Mouse (Mus musculus): ENCODE data around the gene A730009L09Rik.

The A730009L09Rik gene

GRCm38 (mm10) chr16:84514821-84515220, at the start of gene A730009L09Rik:
TSS of gene A730009L09Rik (plus strand) at chr16:84515121.
- DNase-seq, result no peak

DNA sequence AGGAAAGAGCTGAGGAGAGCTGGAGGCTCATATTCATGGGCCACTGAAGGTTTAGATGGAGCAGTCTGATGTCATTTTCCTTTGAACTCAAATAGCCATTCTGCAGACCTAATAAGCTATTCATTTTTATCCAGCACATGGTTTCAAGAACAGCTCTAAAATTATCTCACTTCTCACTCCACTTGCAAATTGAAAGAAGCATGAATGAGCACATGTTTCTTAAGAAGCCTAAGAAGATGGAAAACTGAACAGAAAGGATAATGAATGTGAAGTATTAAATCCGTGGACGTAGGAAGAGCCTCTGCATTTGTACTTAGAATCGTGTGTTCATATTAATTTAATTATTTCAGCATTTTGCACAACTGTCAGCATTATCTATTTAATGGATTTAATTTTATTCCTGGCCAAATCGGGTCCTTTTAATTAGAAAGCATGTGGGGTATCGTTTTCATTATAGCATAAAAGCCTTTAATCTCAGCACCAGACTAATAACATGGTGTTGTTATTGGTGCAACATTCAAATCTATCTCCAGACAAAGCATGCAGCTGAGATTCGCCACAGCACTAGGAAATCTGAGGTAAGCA, 49.2 kb upstream of the A730009L09Rik start:
- DNase-seq, result no peak

GRCm38 (mm10) chr16:84468898-84469297, 46.0 kb upstream of the A730009L09Rik start:
- DNase-seq, result no peak

DNA sequence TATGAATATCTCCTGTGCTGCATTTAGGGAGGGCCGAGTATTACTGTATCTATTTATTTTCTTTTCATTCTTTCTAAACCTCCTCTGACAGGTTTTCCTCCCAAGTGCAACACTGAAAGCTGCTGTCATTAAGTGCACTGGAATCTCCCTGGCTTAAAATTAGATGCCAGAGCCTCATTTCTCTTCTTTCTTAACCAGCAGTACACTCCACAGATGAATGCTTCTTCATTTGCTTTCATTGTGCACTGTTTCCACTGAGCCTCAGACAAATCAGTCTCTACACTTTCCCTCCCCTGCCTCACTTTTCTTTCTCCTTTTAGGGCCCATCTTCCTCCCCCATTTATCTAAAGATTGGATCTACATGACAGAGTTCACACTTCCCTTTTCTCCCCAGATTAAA, 44.9 kb upstream of the A730009L09Rik start:
- no peak for DNase-seq

DNA sequence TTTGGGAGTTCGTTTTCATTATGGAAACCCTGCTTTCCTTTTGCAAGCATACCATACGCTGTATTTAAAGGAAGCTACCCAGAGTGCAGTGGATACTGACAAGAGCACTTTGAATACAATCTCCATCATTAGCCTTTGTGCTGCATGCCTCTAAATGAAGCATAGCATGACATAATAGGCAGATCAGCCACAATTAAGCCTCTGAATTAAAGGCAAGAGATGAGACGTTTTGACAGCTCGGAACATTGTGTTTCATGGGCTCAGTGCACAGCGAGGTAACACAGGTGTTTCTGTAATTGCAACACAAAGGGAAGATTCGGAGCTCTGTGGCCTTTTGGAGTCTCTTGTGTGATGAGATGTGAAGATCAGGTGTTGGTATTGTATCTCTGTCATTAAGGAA, 41.5 kb upstream of the A730009L09Rik start:
- no peak for DNase-seq

- DNase-seq, result no peak
Measured at GRCm38 (mm10) chr16:84474712-84475111, 40.2 kb upstream of the A730009L09Rik start.

DNA sequence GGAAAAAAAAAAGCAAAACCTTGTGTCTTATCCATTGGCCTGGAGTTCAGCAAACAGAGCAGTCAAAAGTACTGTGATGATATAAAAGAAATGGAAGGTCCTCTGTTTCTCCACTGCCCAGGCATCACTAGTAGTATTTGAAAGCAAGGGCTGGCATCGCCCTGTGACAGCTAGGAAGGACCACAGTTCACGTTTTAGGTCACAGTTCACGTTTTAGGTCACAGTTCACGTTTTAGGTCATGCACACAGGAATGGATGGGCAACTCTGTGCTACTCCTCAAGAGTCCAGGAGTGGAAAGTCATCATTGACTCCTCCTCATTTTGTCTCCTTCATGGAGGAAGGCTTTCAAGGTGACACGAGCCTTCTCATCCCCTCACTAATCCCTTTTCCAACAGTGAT, 38.0 kb upstream of the A730009L09Rik start:
- no peak for DNase-seq

DNA sequence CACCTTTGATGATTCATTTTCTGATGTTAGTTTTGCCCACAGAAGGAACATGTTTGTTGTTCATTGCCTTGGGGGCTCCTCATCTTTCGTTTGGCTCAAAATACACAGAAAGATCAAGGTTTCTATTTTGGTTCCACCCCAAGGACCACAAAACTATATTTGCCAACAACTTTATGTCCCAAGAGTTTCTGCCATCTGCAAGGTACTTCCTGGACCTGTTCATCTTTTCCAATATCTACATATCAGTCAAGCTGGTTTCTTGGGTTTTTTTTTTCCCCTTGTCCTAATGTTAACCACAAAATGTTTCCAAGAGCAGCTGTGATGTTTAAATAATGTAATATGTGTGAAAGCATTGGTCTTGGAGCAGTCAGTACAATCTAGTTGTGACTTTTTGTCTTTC, 37.4 kb upstream of the A730009L09Rik start:
- no peak for DNase-seq

DNA sequence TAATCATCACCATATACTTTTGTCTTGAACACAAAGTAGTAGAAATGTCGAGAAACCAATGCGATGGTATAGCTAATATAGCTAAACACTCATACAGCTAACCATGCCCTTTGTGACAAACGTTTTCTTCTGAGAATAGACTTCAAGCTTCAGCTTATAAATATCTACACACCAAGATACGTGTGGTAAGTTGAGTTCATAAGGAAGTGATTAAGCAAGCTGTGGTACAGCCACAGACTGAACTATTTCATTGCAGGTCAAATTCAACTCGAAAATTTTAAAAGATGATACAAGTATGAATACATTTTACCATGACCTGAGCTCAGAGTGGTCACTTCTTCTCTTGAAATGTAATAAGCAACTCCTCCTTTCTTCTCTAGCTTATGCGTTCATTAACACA, 37.0 kb upstream of the A730009L09Rik start:
- no peak for DNase-seq

- DNase-seq, result no peak
Measured at GRCm38 (mm10) chr16:84485931-84486330, 29.0 kb upstream of the A730009L09Rik start.

DNA sequence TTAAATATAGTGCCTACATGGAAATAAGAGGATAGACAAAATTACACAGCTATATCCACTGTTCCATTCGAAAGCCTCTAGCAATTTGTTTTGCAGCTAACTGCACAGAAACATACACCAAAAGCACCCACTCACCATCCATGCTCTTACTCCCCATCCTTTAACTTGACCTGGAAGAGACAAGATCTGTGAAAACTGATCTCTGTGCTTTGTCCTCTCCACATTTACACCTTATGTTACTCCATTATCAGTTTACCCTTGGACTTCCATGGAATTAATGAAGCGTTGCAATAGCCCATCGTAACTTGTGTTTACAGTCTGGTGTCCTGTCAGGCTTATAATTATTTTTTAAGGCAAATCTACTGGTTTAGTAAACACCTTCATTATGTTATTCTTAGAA, 20.1 kb upstream of the A730009L09Rik start:
- DNase-seq, result no peak

DNA sequence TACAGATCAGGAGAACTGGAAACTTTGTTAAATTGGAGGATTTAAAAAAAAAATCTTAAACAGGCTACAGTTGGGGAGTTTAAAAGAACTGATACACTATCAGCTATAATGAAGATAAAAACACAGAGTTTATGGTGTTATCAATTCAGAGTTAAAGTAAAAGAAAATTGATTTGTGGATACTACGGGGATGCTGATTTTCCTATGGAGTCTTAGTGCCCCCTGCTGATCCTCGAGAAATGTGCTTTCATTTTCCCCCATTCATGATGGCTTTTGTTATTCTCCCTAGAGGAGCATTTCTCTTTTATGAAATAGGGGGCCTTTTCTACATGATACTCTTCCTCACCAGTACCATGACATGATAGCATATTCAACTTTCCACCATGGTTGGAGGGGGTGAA, 19.5 kb upstream of the A730009L09Rik start:
- peak; percentile 22 for DNase-seq

GRCm38 (mm10) chr16:84507681-84508080, 7.2 kb upstream of the A730009L09Rik start:
- no peak for DNase-seq

GRCm38 (mm10) chr16:84521975-84522635, 7.2 kb downstream of the A730009L09Rik start:
- no peak for DNase-seq

- no peak for DNase-seq
Measured at GRCm38 (mm10) chr16:84523061-84523460, 8.1 kb downstream of the A730009L09Rik start.

DNA sequence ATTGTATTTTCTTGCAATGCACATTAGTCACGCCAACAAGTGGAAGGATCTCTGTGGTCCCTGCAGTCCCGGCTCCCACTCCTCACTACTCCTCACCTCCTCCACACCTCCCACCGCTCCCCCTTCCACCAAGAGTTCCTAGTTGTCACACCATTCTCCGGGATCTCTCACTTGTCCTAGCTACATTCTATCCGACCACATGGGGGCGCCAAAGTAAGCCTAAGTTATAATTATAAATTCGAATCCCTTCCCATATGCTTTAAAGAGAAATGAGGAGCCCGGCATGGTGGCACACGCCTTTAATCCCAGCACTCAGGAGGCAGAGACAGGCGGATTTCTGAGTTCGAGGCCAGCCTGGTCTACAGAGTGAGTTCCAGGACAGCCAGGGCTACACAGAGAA, 12.5 kb downstream of the A730009L09Rik start:
- DNase-seq, result peak; percentile 60

DNA sequence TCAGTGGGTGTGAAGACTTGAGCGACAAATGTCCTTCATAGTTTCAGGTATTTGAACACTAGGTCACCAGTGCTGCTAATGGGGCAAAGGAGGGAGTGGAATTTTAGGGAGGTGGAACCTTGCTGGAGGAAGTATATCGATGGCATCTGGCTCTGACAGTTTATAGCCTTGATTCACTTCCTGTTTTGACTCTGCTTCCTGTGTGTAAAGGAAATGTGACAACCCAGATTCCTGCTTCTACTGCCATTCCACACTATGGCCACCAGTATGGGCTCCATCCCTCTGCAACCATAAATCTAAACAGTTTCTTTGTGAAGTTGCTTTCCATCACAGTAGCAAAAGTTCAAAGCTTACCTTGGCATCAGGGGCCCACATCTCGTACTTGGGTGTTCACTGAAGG, 17.9 kb downstream of the A730009L09Rik start:
- no peak for DNase-seq

GRCm38 (mm10) chr16:84546059-84546458, 31.1 kb downstream of the A730009L09Rik start:
- no peak for DNase-seq

GRCm38 (mm10) chr16:84549122-84549521, 34.2 kb downstream of the A730009L09Rik start:
- DNase-seq, result no peak

DNA sequence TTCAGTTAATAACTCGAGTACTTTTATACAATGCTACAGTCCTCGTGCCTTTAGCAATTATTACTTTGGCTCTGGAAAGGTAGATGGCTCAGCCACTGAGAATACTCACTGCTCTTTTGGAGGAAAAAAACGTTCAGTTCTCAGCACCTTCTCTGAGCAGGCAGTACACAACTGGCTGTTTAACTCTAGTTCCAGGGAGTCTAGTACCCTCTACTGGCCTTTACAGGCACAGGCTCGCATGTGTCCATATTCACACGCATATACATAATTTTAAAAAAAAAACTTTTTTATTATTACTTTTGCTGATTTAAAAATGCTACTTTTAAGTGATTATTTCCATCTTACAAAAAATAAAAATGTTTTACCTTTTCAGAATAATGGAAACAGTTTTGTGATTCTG, 35.5 kb downstream of the A730009L09Rik start:
- no peak for DNase-seq

GRCm38 (mm10) chr16:84553981-84554380, 39.1 kb downstream of the A730009L09Rik start:
- DNase-seq, result no peak

DNA sequence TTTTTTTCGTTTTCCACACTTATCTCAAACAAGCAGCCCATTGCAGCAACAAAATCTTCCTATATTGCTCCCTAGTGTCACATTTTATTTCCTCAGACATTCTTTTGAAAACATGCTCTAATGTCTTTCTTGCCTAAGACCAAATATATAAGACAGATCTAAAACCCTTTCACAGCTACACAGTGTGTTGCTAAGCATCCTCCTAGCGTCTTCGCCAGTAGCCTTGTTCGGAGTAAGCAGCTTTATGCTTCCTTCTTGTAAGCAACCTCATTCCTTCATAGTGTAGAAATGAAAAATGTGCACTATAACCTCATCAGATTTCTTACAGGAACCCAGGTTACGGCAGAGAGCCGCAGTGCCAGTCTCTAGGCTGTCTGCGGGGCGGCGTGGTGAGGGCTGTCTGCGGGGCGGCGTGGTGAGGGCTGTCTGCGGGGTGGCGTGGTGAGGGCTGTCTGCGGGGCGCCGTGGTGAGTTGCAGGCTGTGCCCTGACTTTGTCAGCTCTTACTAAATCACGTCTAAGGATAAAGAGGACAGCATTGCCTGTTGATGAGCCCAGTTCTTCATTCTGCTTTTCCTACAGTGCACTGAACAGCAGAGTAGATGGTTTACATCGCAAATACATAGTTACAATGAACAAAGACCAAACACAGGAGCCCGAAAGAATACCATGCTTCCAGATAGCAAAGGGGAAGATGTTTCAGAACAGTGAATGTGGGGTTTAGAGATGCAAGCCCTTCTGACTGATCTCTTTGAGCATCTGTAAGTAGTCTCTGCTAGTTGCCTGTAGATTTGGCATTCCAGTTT, 43.4 kb downstream of the A730009L09Rik start:
- DNase-seq, result no peak

- DNase-seq, result no peak
Measured at GRCm38 (mm10) chr16:84559569-84560278, 44.8 kb downstream of the A730009L09Rik start.

DNA sequence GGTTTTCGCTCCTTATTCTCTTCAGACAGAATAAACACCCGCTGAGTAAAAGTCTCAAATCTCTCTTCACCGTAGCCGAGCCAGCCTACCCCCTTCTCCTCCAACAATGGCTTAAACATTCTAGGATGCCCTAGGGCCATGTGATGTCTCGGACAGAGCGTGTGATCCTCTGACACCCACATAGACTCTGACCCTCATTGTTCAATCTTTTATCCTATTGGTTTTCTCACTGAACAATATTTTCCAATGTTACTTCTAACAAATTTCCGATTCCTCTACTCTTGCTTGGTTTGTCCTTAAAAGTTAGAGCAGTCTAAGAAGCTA, 45.3 kb downstream of the A730009L09Rik start:
- DNase-seq, result no peak

All from kidney, adult 9 months (tissue).